Comparison of ENCODE assay signal across 14 mouse cellular contexts in genomic region chr1:72372512-72372911, GRCm38 (mm10).
A peak's percentile ranks its signal among the peaks of the same experiment; 100 is the strongest.
DNase-seq lines count a peak whose midpoint lies in the region; ATAC-seq lines count a peak whose summit lies in the region.
"Had no signal": no experiment of that assay in that cellular context is flagged by ENCODE, and none has a peak within 500 bp of the region (broad histone marks: within the 10 kb centered on the region; RNA-seq: fewer than 3 reads in every experiment).

No protein-coding gene starts in this region.

- no peaks in the 10 kb centered on the region for H3K9me3 ChIP-seq in embryonic facial prominence, embryonic 14.5 days (ENCODE audit: control insufficient read depth, low read length)
- H3K9me3 ChIP-seq in embryonic facial prominence, embryonic 10.5 days: no peaks in the 10 kb centered on the region
- H3K9me3 ChIP-seq: embryonic facial prominence, embryonic 15.5 days; liver, embryonic 12.5 days had no signal

- H3K27me3 ChIP-seq in embryonic facial prominence, embryonic 14.5 days (replicated peaks; ENCODE audit: control insufficient read depth, insufficient read depth, low read length): no peaks in the 10 kb centered on the region
- no peaks in the 10 kb centered on the region for H3K27me3 ChIP-seq in embryonic facial prominence, embryonic 10.5 days (replicated peaks; ENCODE audit: low read depth, poor library complexity, severe bottlenecking)
- H3K27me3 ChIP-seq: embryonic facial prominence, embryonic 15.5 days; liver, embryonic 12.5 days had no signal

- peaks cover 12% of the 10 kb centered on the region; the same call in 1 of the 2 replicates for H3K36me3 ChIP-seq in embryonic facial prominence, embryonic 14.5 days (ENCODE audit: control insufficient read depth, insufficient read depth, low read length)
- H3K36me3 ChIP-seq in embryonic facial prominence, embryonic 10.5 days (replicated peaks): peaks cover 30% of the 10 kb centered on the region

- ATAC-seq in embryonic facial prominence, embryonic 14.5 days (ENCODE audit: low read depth): peak; percentile 78
- ATAC-seq in erythroblast, adult 5-6 weeks (replicated peaks; ENCODE audit: low FRiP score, poor library complexity, severe bottlenecking): no peak
- ATAC-seq: liver, embryonic 12.5 days had no signal

- H3K4me2 ChIP-seq in embryonic facial prominence, embryonic 14.5 days (ENCODE audit: low read depth, low read length): no peak overlapping the region
- H3K4me2 ChIP-seq: embryonic facial prominence, embryonic 15.5 days; liver, embryonic 12.5 days had no signal

- no peak overlapping the region for H3K9ac ChIP-seq in embryonic facial prominence, embryonic 14.5 days (ENCODE audit: low read depth, low read length)
- H3K9ac ChIP-seq: embryonic facial prominence, embryonic 15.5 days; liver, embryonic 12.5 days had no signal

- no peaks in the 10 kb centered on the region for H3K4me1 ChIP-seq in embryonic facial prominence, embryonic 14.5 days (ENCODE audit: control insufficient read depth, insufficient read depth, low read length)
- H3K4me1 ChIP-seq in embryonic facial prominence, embryonic 10.5 days: no peaks in the 10 kb centered on the region
- H3K4me1 ChIP-seq: embryonic facial prominence, embryonic 15.5 days; liver, embryonic 12.5 days had no signal

- no peak overlapping the region for H3K27ac ChIP-seq in embryonic facial prominence, embryonic 14.5 days (replicated peaks; ENCODE audit: low read depth, low read length)
- H3K27ac ChIP-seq in embryonic facial prominence, embryonic 10.5 days (replicated peaks): no peak overlapping the region
- H3K27ac ChIP-seq: embryonic facial prominence, embryonic 15.5 days; liver, embryonic 12.5 days had no signal

- 81% methylated on average over 1 of the region's 1 CpGs for WGBS in embryonic facial prominence, embryonic 14.5 days
- WGBS in embryonic facial prominence, embryonic 10.5 days: 81% methylated on average over 1 of the region's 1 CpGs

- DNase-seq in embryonic facial prominence, embryonic 14.5 days (ENCODE audit: low spot score): no peak
- DNase-seq in embryonic facial prominence, embryonic 10.5 days (ENCODE audit: low spot score): no peak
- DNase-seq in right cerebral cortex, adult 2 months (ENCODE audit: low spot score in 2 of 2): peak; percentile 35 to 44
- DNase-seq in right cerebral cortex, postnatal 14 days: no peak
- peak; percentile 20 to 44 for DNase-seq in left cerebral cortex, adult 9 months (ENCODE audit: low spot score in 2 of 2)
- no peak for DNase-seq in cerebellum, postnatal 36 days
- no peak for DNase-seq in kidney, postnatal 25 days
- DNase-seq: adrenal gland, postnatal 10 days; cerebellum, adult 8-10 months; kidney, postnatal 36 days; thymus, postnatal 36 days had no signal

- no peak overlapping the region for H3K4me3 ChIP-seq in embryonic facial prominence, embryonic 14.5 days (ENCODE audit: low read depth, low read length)
- H3K4me3 ChIP-seq in embryonic facial prominence, embryonic 10.5 days: no peak overlapping the region
- H3K4me3 ChIP-seq: embryonic facial prominence, embryonic 15.5 days; liver, embryonic 12.5 days had no signal

Comparison
In these comparisons a context has a peak if more than half of its experiments do, and no peak if none do; other contexts are left out.
1. DNase-seq: peak in right cerebral cortex, adult 2 months (2 of 2) and left cerebral cortex, adult 9 months (2 of 2); none in embryonic facial prominence, embryonic 14.5 days (single experiment), embryonic facial prominence, embryonic 10.5 days (single experiment), right cerebral cortex, postnatal 14 days (single experiment), cerebellum, postnatal 36 days (0 of 2) and kidney, postnatal 25 days (0 of 2).